Mouse (Mus musculus) intestine, embryonic 16.5 days (tissue): ENCODE data around the gene Hsd3b7. TPM values are rescaled to one million over a fixed set of nuclear protein-coding genes. Genes with fewer than 3 reads are reported as not detected.
A peak's percentile ranks its signal among the peaks of the same experiment; 100 is the strongest.

Experiments used
- ATAC-seq: fragments of 200-750 bp; cut with Nextera tagmentation; 2 replicates; pipeline ENCODE4 v1.8.0; 2017; ENCODE audit warnings: moderate TSS enrichment, moderate library complexity
- H3K27ac ChIP-seq: fragments of 300-500 bp; sonication (generic); 2 replicates; pipeline ENCODE4 v1.5.1; 2014; ENCODE audit warnings: mild to moderate bottlenecking, low read length
- H3K27me3 ChIP-seq: fragments of 300-500 bp; sonication (generic); replicated peaks from 2 replicates; pipeline ENCODE4 v1.6.1; 2014; ENCODE audit warnings: low read length, control low read depth, mixed read lengths; ENCODE audit not compliant: control insufficient read depth, insufficient read depth
- H3K36me3 ChIP-seq: fragments of 300-500 bp; sonication (generic); 2 replicates; pipeline ENCODE4 v1.6.1; 2014; ENCODE audit warnings: low read length, control low read depth; ENCODE audit not compliant: control insufficient read depth, insufficient read depth
- H3K4me1 ChIP-seq: fragments of 300-500 bp; sonication (generic); 2 replicates; pipeline ENCODE4 v1.6.1; 2014; ENCODE audit warnings: low read length, control low read depth, mixed read lengths; ENCODE audit not compliant: control insufficient read depth, insufficient read depth
- H3K4me2 ChIP-seq: fragments of 300-500 bp; sonication (generic); 2 replicates; pipeline ENCODE4 v1.6.1; 2014; ENCODE audit warnings: low read depth, low read length, control low read depth
- H3K4me3 ChIP-seq: fragments of 300-500 bp; sonication (generic); 2 replicates; pipeline ENCODE4 v1.5.1; 2014; ENCODE audit warnings: mild to moderate bottlenecking, low read length
- H3K9ac ChIP-seq: fragments of 300-500 bp; sonication (generic); 2 replicates; pipeline ENCODE4 v1.6.1; 2014; ENCODE audit warnings: low read depth, low read length
- H3K9me3 ChIP-seq: fragments of 300-500 bp; sonication (generic); 2 replicates; pipeline ENCODE4 v1.6.1; 2016; ENCODE audit warnings: low read length, control low read depth; ENCODE audit not compliant: control insufficient read depth
- WGBS: fragments of 180-500 bp; shearing (Covaris S2); extraction: QIAGEN DNeasy Blood & Tissue Kit; methylation state at CpG from one replicate; pipeline ENCODE4 v1.1.7; 2014; 5-methylcytosine and 5-hydroxymethylcytosine counted together
- polyA plus RNA-seq: library from polyadenylated mRNA; unstranded; fragments of >200 nt; fragmentation: Nextera tagmentation; extraction: Ambion mirVana; gene quantifications from 2 replicates; pipeline ENCODE4 v1.2.1, GENCODE M21; 2015

Hsd3b7 gene
- polyA plus RNA-seq, 1 experiment from 2014 or later = 37.6 TPM

DNA sequence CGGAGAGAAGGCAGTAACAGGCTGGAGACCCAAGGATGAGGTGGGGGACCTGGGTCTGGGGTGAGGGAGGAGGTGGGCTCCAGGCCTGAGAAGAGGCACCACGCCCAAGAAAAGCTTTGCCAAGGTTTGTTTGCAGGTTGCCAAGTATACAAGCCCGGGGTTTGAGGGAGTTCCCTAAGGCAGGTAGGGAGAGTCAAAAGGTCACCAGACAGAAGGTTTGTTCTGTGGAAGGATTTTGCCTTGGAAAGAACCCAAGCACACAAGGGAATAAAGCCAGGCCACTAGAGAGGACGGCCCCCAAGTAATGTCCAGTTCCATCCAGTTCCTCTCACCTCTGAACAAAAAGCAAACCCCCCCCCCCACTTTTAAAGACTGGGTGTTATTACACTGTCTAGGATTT is 10.8 kb downstream of the Hsd3b7 start:
- H3K4me2 ChIP-seq = no peak overlapping the region
- no peaks in the 10 kb centered on the region for H3K9me3 ChIP-seq
- H3K4me1 ChIP-seq = no peaks in the 10 kb centered on the region
- no peaks in the 10 kb centered on the region for H3K27me3 ChIP-seq
- no peak overlapping the region for H3K9ac ChIP-seq
- no peak for ATAC-seq
- no peak overlapping the region for H3K27ac ChIP-seq
- H3K36me3 ChIP-seq = no peaks in the 10 kb centered on the region
- whole genome bisulfite sequencing = 74% methylated on average over 4 of the region's 4 CpGs
- H3K4me3 ChIP-seq = no peak overlapping the region

DNA sequence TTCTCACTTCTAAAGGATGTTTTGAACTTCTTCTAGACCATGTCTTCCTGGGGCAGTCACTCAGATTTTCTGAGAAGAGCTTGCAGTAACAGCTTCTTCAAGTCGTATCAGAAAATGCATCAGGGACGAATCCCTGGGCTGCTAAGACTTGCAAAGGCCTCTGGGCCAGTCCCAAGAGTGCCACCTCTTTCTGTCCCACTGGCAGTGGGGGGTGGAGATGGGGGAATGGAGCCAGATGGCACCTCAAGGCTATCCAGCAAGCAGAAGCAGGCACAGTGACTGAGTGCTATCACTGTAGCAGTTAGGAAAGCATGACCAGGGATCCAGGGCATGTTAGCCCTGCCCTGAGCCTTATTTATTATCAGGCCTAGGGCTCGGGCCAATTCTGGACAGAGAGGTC is 11.9 kb downstream of the Hsd3b7 start:
- ATAC-seq = no peak
- Histone ChIP-seq H3K4me3 (no peak overlapping the region), H3K4me2 (no peak overlapping the region), H3K27me3 (no peaks in the 10 kb centered on the region), H3K4me1 (no peaks in the 10 kb centered on the region), H3K27ac (no peak overlapping the region), H3K9ac (no peak overlapping the region), H3K9me3 (no peaks in the 10 kb centered on the region), H3K36me3 (no peaks in the 10 kb centered on the region)
- 85% methylated on average over 3 of the region's 3 CpGs for WGBS

DNA sequence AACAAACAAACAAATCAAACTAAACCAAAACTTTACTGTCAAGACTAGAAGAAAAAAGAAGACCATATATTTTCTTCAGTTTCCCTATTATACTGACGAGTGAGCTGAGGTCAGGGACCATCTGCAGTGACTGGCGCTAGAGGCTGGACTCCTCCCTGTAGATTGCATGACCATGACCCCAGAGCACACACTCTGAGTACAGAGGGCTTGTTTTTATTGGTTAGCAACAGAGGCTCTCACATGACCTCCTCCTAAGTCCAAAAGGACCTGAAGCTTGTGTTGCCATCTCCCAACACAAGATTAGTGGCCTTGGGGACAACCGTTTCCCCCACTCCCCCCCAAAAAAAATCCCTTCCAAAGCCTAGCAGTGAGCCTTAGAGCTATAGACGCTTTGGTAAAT is 13.4 kb downstream of the Hsd3b7 start:
- no peak overlapping the region for H3K4me2 ChIP-seq
- no peaks in the 10 kb centered on the region for H3K27me3 ChIP-seq
- ATAC-seq = peak; percentile 57
- no peaks in the 10 kb centered on the region for H3K9me3 ChIP-seq
- H3K36me3 ChIP-seq = no peaks in the 10 kb centered on the region
- WGBS = 66% methylated on average over 4 of the region's 4 CpGs
- H3K9ac ChIP-seq = no peak overlapping the region
- no peaks in the 10 kb centered on the region for H3K4me1 ChIP-seq
- peak overlapping the region; percentile 9; the same call in 1 of the 2 replicates for H3K27ac ChIP-seq
- no peak overlapping the region for H3K4me3 ChIP-seq

GRCm38 (mm10) chr7:127814241-127814921 is 14.0 kb downstream of the Hsd3b7 start:
- no peaks in the 10 kb centered on the region for H3K9me3 ChIP-seq
- peak; percentile 22 for ATAC-seq
- H3K9ac ChIP-seq = no peak overlapping the region
- 77% methylated on average over 19 of the region's 19 CpGs for WGBS
- no peaks in the 10 kb centered on the region for H3K4me1 ChIP-seq
- no peak overlapping the region for H3K4me2 ChIP-seq
- no peaks in the 10 kb centered on the region for H3K36me3 ChIP-seq
- no peak overlapping the region for H3K4me3 ChIP-seq
- no peaks in the 10 kb centered on the region for H3K27me3 ChIP-seq
- H3K27ac ChIP-seq = peak overlapping the region; percentile 9; the same call in 1 of the 2 replicates

DNA sequence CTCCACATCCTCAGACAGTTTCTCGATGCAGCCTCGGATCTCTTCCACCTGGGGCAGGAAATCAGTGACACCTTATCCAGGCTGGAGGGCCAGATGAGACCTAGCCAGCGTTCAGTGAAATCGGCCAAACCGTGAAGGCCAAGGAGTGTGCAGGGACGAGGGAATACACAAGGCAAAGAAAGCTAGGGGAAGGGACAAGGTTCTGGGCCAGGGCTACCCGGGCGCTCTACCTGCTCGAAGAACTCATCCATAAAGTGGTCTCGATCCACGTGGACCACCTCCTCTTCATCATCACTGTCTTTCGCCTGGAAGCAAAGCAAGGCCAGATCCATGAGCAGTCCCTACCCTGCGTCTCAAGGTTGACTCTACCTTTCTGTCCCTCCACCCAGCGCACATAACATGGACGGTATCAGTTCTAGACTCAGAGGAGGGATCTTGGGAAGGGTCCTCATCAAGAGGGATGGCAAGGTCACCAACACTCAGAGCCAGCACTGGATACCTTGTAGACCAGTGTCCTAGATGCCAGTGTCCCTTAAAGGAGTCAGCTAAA is 14.8 kb downstream of the Hsd3b7 start:
- no peak for ATAC-seq
- no peak overlapping the region for H3K9ac ChIP-seq
- H3K27ac ChIP-seq = no peak overlapping the region
- H3K9me3 ChIP-seq = no peaks in the 10 kb centered on the region
- 91% methylated on average over 15 of the region's 15 CpGs for WGBS
- H3K4me1 ChIP-seq = no peaks in the 10 kb centered on the region
- H3K27me3 ChIP-seq = no peaks in the 10 kb centered on the region
- H3K36me3 ChIP-seq = no peaks in the 10 kb centered on the region
- H3K4me2 ChIP-seq = no peak overlapping the region
- no peak overlapping the region for H3K4me3 ChIP-seq

- Histone ChIP-seq H3K36me3 (no peaks in the 10 kb centered on the region), H3K4me2 (no peak overlapping the region), H3K9me3 (no peaks in the 10 kb centered on the region), H3K4me1 (no peaks in the 10 kb centered on the region), H3K27me3 (no peaks in the 10 kb centered on the region), H3K4me3 (no peak overlapping the region), H3K9ac (peak overlapping the region; percentile 33; the same call in 1 of the 2 replicates), H3K27ac (peak overlapping the region; percentile 43)
- ATAC-seq = peak; percentile 52
- 57% methylated on average over 15 of the region's 15 CpGs for WGBS
These were observed 15.8 kb downstream of the Hsd3b7 start for GRCm38 (mm10) chr7:127815954-127816821.

DNA sequence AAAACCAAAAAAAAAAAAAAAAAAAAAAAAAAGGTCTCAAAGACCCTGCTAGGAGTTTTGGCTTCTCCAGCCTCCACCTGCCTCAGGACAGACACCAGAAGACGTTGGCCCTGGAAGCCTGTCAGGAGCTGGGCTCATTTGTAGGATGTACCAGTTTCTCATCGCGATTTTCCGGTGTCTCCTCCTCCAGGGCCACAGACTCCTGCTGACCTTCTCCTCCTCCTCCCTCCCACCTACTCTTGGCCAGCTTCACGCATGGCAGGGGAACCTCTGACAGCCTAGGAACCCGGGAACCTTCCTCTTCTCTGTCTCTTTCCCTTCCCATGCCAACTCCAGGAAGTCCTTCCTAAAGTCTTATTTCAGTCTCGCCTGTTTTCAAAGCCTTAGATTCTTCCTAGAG is 16.6 kb downstream of the Hsd3b7 start:
- ATAC-seq = no peak
- Histone ChIP-seq H3K36me3 (no peaks in the 10 kb centered on the region), H3K4me3 (no peak overlapping the region), H3K9ac (no peak overlapping the region), H3K27me3 (no peaks in the 10 kb centered on the region), H3K27ac (no peak overlapping the region), H3K4me2 (no peak overlapping the region), H3K9me3 (no peaks in the 10 kb centered on the region), H3K4me1 (no peaks in the 10 kb centered on the region)
- 77% methylated on average over 7 of the region's 7 CpGs for WGBS

- no peaks in the 10 kb centered on the region for H3K4me1 ChIP-seq
- no peaks in the 10 kb centered on the region for H3K36me3 ChIP-seq
- no peaks in the 10 kb centered on the region for H3K9me3 ChIP-seq
- ATAC-seq = no peak
- WGBS = 87% methylated on average over 5 of the region's 5 CpGs
- no peak overlapping the region for H3K4me3 ChIP-seq
- H3K9ac ChIP-seq = no peak overlapping the region
- no peak overlapping the region for H3K4me2 ChIP-seq
- no peaks in the 10 kb centered on the region for H3K27me3 ChIP-seq
- H3K27ac ChIP-seq = no peak overlapping the region
These were observed 17.4 kb downstream of the Hsd3b7 start for GRCm38 (mm10) chr7:127817776-127818175.

- WGBS = 56% methylated on average over 13 of the region's 13 CpGs
- no peak overlapping the region for H3K9ac ChIP-seq
- H3K4me3 ChIP-seq = no peak overlapping the region
- no peaks in the 10 kb centered on the region for H3K27me3 ChIP-seq
- 0 out of 2 replicates have a peak, but pooled peaks cover 11% of the 10 kb centered on the region for H3K4me1 ChIP-seq
- no peaks in the 10 kb centered on the region for H3K9me3 ChIP-seq
- no peak for ATAC-seq
- H3K4me2 ChIP-seq = no peak overlapping the region
- H3K27ac ChIP-seq = no peak overlapping the region
- no peaks in the 10 kb centered on the region for H3K36me3 ChIP-seq
These were observed 20.6 kb downstream of the Hsd3b7 start for GRCm38 (mm10) chr7:127820836-127821509.
